Mouse (Mus musculus): ENCODE measurements around the gene Gm36176.

Gm36176 gene

DNA sequence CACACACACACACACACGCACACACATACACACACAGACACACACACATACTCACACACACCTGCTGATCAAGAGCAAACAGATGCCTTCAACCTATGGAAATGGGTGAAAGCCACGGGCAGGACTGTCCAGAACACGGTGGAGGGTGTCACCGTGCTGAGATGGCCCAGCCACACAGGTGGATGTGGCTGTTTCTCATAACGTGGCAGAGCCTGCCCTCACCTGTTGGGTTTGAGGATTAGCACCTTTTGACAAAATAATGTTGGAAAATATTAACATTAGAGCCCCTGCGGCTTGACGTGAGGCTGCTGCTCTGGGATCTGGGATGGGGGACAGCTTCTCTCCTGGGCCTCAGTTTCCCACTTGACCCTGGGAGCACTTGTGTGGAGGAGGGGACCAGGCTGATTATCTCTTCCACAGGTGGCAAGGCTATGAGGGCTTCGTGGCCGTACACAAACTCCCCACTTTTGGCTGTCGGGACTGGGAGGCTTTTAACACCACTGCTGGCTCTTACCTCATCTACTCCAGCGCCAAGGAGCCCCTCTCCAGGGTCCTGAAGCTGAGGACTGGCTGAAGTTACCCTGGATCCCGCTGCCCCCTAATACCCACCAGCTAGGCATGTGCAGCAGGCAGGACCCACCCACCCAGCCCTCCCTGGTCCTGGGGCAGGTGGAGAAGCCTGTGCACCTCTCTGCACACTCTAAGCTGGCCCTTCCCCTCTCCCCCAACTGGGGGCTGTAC, 39.6 kb downstream of the Gm36176 start:
- no peak for DNase-seq

DNA sequence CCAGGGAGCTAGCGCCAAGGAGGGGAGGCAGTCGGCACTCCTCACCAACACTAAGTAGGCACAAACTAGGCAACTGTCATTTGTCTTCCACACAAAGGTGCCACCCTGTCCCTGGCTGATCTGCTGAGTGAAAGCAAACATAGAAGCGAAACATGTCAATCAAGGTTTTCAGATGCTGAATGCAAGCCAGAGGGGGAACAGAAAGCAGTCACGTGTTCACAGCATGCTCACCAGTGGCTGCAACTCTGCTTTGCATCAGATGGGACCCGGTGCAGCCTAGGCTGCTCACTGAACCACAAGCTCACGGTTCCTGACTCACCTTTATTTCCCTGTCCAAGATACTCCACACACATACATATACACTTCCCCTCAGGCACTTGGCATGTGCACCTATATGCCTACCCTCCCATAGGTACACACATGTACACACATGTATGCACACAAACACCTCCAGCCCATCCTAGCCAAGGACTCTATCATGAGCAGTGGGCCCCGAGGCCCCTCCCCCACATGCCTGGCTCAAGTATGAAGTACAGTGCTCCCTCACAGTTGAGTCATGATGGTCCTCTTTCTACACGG, 44.5 kb downstream of the Gm36176 start:
- no peak for DNase-seq

GRCm38 (mm10) chr10:77895562-77895961, 49.0 kb downstream of the Gm36176 start:
- no peak for DNase-seq

Measured in thymus, postnatal 4 days (tissue).